Mouse (Mus musculus) heart, adult 2 months (tissue): ENCODE data around the gene Rab31. TPM values are rescaled to one million over a fixed set of nuclear protein-coding genes. Genes with fewer than 3 reads are reported as not detected.

Source experiments
- DNase-seq, 2 experiments: peaks; one replicate each; pipeline ENCODE4 v3.0.0; 2021
- H3K27ac ChIP-seq: fragments of 200-600 bp; 2 replicates; pipeline ENCODE4 v1.8.1; 2022
- H3K27me3 ChIP-seq: fragments of 200-500 bp; 2 replicates; pipeline ENCODE4 v1.6.1; 2012; ENCODE audit warnings: mild to moderate bottlenecking, low read length, inconsistent platforms, mixed read lengths; ENCODE audit not compliant: control insufficient read depth, insufficient read depth
- H3K36me3 ChIP-seq: fragments of 200-500 bp; 2 replicates; pipeline ENCODE4 v1.6.1; 2012; ENCODE audit warnings: low read length, inconsistent platforms; ENCODE audit not compliant: control insufficient read depth, insufficient read depth
- H3K4me1 ChIP-seq: fragments of 200-500 bp; 2 replicates; pipeline ENCODE4 v1.6.1; 2011; ENCODE audit warnings: low read length; ENCODE audit not compliant: control insufficient read depth, insufficient read depth
- H3K4me3 ChIP-seq: fragments of 200-600 bp; 2 replicates; pipeline ENCODE4 v1.8.1; 2022
- H3K79me2 ChIP-seq: fragments of 200-500 bp; replicated peaks from 2 replicates; pipeline ENCODE4 v1.6.1; 2012; ENCODE audit warnings: mild to moderate bottlenecking, inconsistent platforms, low read length, moderate library complexity, mixed read lengths; ENCODE audit not compliant: control insufficient read depth, insufficient read depth
- H3K9ac ChIP-seq: fragments of 200-500 bp; 2 replicates; pipeline ENCODE4 v1.6.1; 2012; ENCODE audit warnings: low read depth, mild to moderate bottlenecking, control low read depth, inconsistent platforms, low read length, mixed read lengths
- CTCF ChIP-seq: fragments of 200-600 bp; IDR thresholded peaks from 2 replicates; pipeline ENCODE4 v1.8.1; 2022; ENCODE audit warnings: antibody characterized with exemption, mild to moderate bottlenecking, moderate library complexity
- EP300 ChIP-seq: fragments of 200-500 bp; IDR thresholded peaks from 2 replicates; pipeline ENCODE4 v1.6.1; 2011; ENCODE audit warnings: low read depth, low read length, control low read depth; ENCODE audit not compliant: insufficient read depth
- POLR2A ChIP-seq: fragments of 200-500 bp; IDR thresholded peaks from 2 replicates; pipeline ENCODE4 v1.6.1; 2011; ENCODE audit warnings: mild to moderate bottlenecking, low read depth, low read length, control low read depth; ENCODE audit not compliant: insufficient read depth
- WGBS: fragments of 180-500 bp; shearing (Covaris S2); methylation state at CpG from one replicate; pipeline ENCODE4 v1.1.7; 2018; 5-methylcytosine and 5-hydroxymethylcytosine counted together
- intact Hi-C: fragments of 180-260 bp; cut with DNase I; formaldehyde crosslinking; loops from one replicate; pipeline ENCODE4 v1.15.1; 2025
- polyA plus RNA-seq: library from polyadenylated mRNA; depleted of rRNA; stranded (reverse); fragments of >200 nt; gene quantifications from 2 replicates; pipeline ENCODE4 v1.2.3, GENCODE M21; 2012
- total RNA-seq, 2 experiments: library from RNA; stranded (reverse); gene quantifications; 2 replicates each; pipeline ENCODE4 v1.2.3; 2021

Gene Rab31
- total and polyA plus RNA-seq, 3 experiments, result 12.5 to 16.5 (median 13.0) TPM

GRCm38 (mm10) chr17:65683731-65684130, 88.8 kb downstream of the Rab31 start:
- no peaks in the 10 kb centered on the region for H3K27me3 ChIP-seq
- peak overlapping the region; percentile 76 for H3K27ac ChIP-seq
- H3K79me2 ChIP-seq, result no peaks in the 10 kb centered on the region
- H3K4me1 ChIP-seq, result peaks cover 12% of the 10 kb centered on the region
- no peak overlapping the region for H3K4me3 ChIP-seq
- intact Hi-C loops, result loop anchor here (2.0 kb wide), 1 partner anchor 15 kb away; no protein-coding TSS in a partner anchor
- 0 out of 2 replicates have a peak, but pooled peaks have one; percentile 44 for TF ChIP-seq EP300
- TF ChIP-seq POLR2A, result no peak
- no peak for TF ChIP-seq CTCF
- H3K36me3 ChIP-seq, result no peaks in the 10 kb centered on the region
- H3K9ac ChIP-seq, result no peak overlapping the region
- 33% methylated on average over 2 of the region's 2 CpGs for WGBS
- DNase-seq, result peak in 1 of 2 experiments; percentile 66

GRCm38 (mm10) chr17:65683316-65683715, 89.2 kb downstream of the Rab31 start:
- no peak for DNase-seq
- WGBS, result 65% methylated on average over 3 of the region's 3 CpGs
- H3K4me3 ChIP-seq, result no peak overlapping the region

GRCm38 (mm10) chr17:65682071-65682680, 90.4 kb downstream of the Rab31 start:
- Histone ChIP-seq H3K79me2 (no peaks in the 10 kb centered on the region), H3K27ac (no peak overlapping the region), H3K27me3 (no peaks in the 10 kb centered on the region), H3K36me3 (no peaks in the 10 kb centered on the region), H3K4me1 (peaks cover 12% of the 10 kb centered on the region), H3K9ac (no peak overlapping the region), H3K4me3 (no peak overlapping the region)
- TF ChIP-seq POLR2A (no peak), CTCF (no peak), EP300 (no peak)
- intact Hi-C loops, result loop anchor here (2.0 kb wide), 1 partner anchor 17 kb away; no protein-coding TSS in a partner anchor
- 93% methylated on average over 5 of the region's 5 CpGs for WGBS
- no peak for DNase-seq

More at GRCm38 (mm10) chr17:65683316-65683715, 89.2 kb downstream of the Rab31 start:
- peaks cover 12% of the 10 kb centered on the region for H3K4me1 ChIP-seq
- no peaks in the 10 kb centered on the region for H3K36me3 ChIP-seq
- intact Hi-C loops, result loop anchor here (2.0 kb wide), 1 partner anchor 15 kb away; no protein-coding TSS in a partner anchor
- H3K27me3 ChIP-seq, result no peaks in the 10 kb centered on the region
- peak overlapping the region; percentile 76 for H3K27ac ChIP-seq
- H3K9ac ChIP-seq, result no peak overlapping the region
- TF ChIP-seq EP300 (no peak), CTCF (no peak), POLR2A (no peak)
- no peaks in the 10 kb centered on the region for H3K79me2 ChIP-seq

GRCm38 (mm10) chr17:65681516-65681915, 91.0 kb downstream of the Rab31 start:
- no peak for DNase-seq
- WGBS, result 87% methylated on average over 6 of the region's 6 CpGs
- no peak overlapping the region for H3K27ac ChIP-seq

GRCm38 (mm10) chr17:65680801-65681412, 91.6 kb downstream of the Rab31 start:
- DNase-seq, result no peak
- no peak overlapping the region; the same call in 1 of the 2 replicates for H3K27ac ChIP-seq
- 69% methylated on average over 2 of the region's 2 CpGs for WGBS
- H3K36me3 ChIP-seq, result no peaks in the 10 kb centered on the region
- no peaks in the 10 kb centered on the region for H3K27me3 ChIP-seq
- H3K4me1 ChIP-seq, result peaks cover 12% of the 10 kb centered on the region
- H3K4me3 ChIP-seq, result no peak overlapping the region
- TF ChIP-seq CTCF (no peak), EP300 (no peak), POLR2A (no peak)
- no peak overlapping the region for H3K9ac ChIP-seq
- H3K79me2 ChIP-seq, result no peaks in the 10 kb centered on the region
- intact Hi-C loops, result no loop called here

More at GRCm38 (mm10) chr17:65681516-65681915, 91.0 kb downstream of the Rab31 start:
- Histone ChIP-seq H3K9ac (no peak overlapping the region), H3K27me3 (no peaks in the 10 kb centered on the region), H3K79me2 (no peaks in the 10 kb centered on the region), H3K4me3 (no peak overlapping the region), H3K36me3 (no peaks in the 10 kb centered on the region), H3K4me1 (peaks cover 12% of the 10 kb centered on the region)
- intact Hi-C loops, result no loop called here
- no peak for TF ChIP-seq POLR2A
- TF ChIP-seq EP300, result no peak
- no peak for TF ChIP-seq CTCF
